Mouse (Mus musculus) heart, embryonic 13.5 days (tissue): ENCODE data around the gene Fam120b. TPM values are rescaled to one million over a fixed set of nuclear protein-coding genes. Genes with fewer than 3 reads are reported as not detected.
"Not testable (repeated sequence)": the region's sequence is repeated elsewhere in the genome, so short reads cannot be mapped to it uniquely, and the experiment has no call there.

ENCODE experiments used
- ATAC-seq: fragments of 200-750 bp; cut with Nextera tagmentation; 2 replicates; pipeline ENCODE4 v1.8.0; 2017; ENCODE audit warnings: moderate TSS enrichment; ENCODE audit not compliant: insufficient number of reproducible peaks, low FRiP score, low TSS enrichment; ENCODE audit errors: extremely low read depth
- H3K27ac ChIP-seq: fragments of 300-500 bp; sonication (generic); replicated peaks from 2 replicates; pipeline ENCODE4 v1.5.1; 2015; ENCODE audit warnings: moderate library complexity, mild to moderate bottlenecking, inconsistent platforms
- H3K27me3 ChIP-seq: fragments of 300-500 bp; sonication (generic); replicated peaks from 2 replicates; pipeline ENCODE4 v1.6.1; 2015; ENCODE audit warnings: mild to moderate bottlenecking, inconsistent platforms
- H3K36me3 ChIP-seq: fragments of 300-500 bp; sonication (generic); 2 replicates; pipeline ENCODE4 v1.6.1; 2015; ENCODE audit warnings: mild to moderate bottlenecking, inconsistent platforms
- H3K4me1 ChIP-seq: fragments of 300-500 bp; sonication (generic); 2 replicates; pipeline ENCODE4 v1.6.1; 2015; ENCODE audit warnings: inconsistent platforms
- H3K4me2 ChIP-seq: fragments of 300-500 bp; sonication (generic); 2 replicates; pipeline ENCODE4 v1.6.1; 2015; ENCODE audit warnings: inconsistent platforms, mild to moderate bottlenecking, moderate library complexity
- H3K4me3 ChIP-seq: fragments of 300-500 bp; sonication (generic); 2 replicates; pipeline ENCODE4 v1.5.1; 2015; ENCODE audit warnings: moderate library complexity, mild to moderate bottlenecking, inconsistent platforms
- H3K9ac ChIP-seq: fragments of 300-500 bp; sonication (generic); 2 replicates; pipeline ENCODE4 v1.6.1; 2015; ENCODE audit warnings: inconsistent platforms, mild to moderate bottlenecking, moderate library complexity
- H3K9me3 ChIP-seq: fragments of 300-500 bp; sonication (generic); 2 replicates; pipeline ENCODE4 v1.6.1; 2016; ENCODE audit warnings: inconsistent platforms
- WGBS: fragments of 180-500 bp; shearing (Covaris S2); methylation state at CpG from one replicate; pipeline ENCODE4 v1.1.7; 2015; ENCODE audit warnings: mixed read lengths; 5-methylcytosine and 5-hydroxymethylcytosine counted together
- polyA plus RNA-seq: library from polyadenylated mRNA; unstranded; fragments of >200 nt; fragmentation: Nextera tagmentation; extraction: Ambion mirVana; gene quantifications from 2 replicates; pipeline ENCODE4 v1.2.1, GENCODE M21; 2015

Fam120b gene
- polyA plus RNA-seq, 1 experiment from 2014 or later = 15.2 TPM

DNA sequence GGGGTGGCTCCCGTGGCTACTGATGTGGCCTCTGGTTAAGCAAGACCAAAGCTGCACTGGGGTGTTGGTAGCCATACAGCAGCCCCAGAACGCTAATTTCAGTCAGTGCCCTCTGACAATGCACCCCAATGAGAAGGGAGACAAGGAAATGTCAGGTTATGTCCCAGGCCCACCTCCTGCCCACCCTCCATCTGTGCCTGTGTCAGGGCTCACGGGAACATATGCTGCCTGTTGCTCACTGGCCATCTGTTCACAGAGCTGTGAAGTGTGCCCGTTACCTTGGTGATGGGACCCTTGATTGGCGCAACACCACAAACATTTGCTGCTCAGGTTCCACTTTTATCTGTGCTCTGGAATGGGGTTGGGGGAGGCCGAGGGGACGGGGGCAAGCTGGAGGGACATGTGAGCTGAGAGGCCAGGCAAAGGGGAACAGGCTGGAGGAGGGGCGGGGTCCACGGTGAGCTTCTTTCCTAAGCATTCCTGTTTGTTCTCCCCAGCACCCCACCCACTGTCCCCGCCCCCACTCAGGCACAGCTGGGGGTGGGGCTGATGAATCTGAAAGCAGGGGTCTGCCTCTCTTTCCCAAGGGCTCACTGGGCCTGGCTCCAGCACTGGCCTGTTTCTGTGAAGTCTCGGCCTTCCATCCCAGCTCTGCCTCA is 44.6 kb downstream of the Fam120b start:
- Histone ChIP-seq H3K4me2 (peak overlapping the region; percentile 54), H3K27me3 (no peaks in the 10 kb centered on the region), H3K4me3 (no peak overlapping the region), H3K27ac (no peak overlapping the region; the same call in 1 of the 2 replicates), H3K4me1 (peaks cover 19% of the 10 kb centered on the region), H3K36me3 (no peaks in the 10 kb centered on the region), H3K9me3 (no peaks in the 10 kb centered on the region), H3K9ac (peak overlapping the region; percentile 17; the same call in 1 of the 2 replicates)
- WGBS = 9% methylated on average over 11 of the region's 11 CpGs
- ATAC-seq = peak; percentile 25; the same call in 1 of the 2 replicates

- peaks cover 17% of the 10 kb centered on the region for H3K4me1 ChIP-seq
- 63% methylated on average over 3 of the region's 3 CpGs for WGBS
- no peak overlapping the region for H3K4me2 ChIP-seq
- H3K27ac ChIP-seq = no peak overlapping the region
- H3K36me3 ChIP-seq = no peaks in the 10 kb centered on the region
- H3K9ac ChIP-seq = no peak overlapping the region
- no peaks in the 10 kb centered on the region for H3K27me3 ChIP-seq
- no peaks in the 10 kb centered on the region for H3K9me3 ChIP-seq
- no peak for ATAC-seq
- H3K4me3 ChIP-seq = no peak overlapping the region
Measured at GRCm38 (mm10) chr17:15445421-15445820, 49.4 kb downstream of the Fam120b start.

DNA sequence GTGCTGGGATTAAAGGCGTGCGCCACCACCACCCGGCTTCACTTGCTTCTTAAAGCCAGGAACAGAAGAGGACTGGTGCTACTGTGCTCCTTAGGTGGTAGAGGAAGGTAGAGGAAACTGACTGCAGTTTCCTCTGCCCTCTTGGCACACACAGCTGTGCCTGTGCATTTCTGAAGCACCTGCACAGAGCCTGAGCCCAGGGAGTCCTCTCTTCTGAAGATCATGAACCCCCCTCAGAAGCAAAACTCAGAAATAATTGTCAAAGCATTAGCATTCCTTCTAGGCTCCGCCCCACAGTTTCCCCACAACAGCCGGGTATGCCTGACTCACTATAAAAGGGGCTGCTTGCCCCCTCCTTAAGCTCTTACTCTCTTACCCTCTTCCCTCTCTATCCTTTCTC is 51.8 kb downstream of the Fam120b start:
- no peaks in the 10 kb centered on the region for H3K9me3 ChIP-seq
- no peak overlapping the region for H3K4me2 ChIP-seq
- 58% methylated on average over 5 of the region's 5 CpGs for WGBS
- H3K4me3 ChIP-seq = no peak overlapping the region
- no peaks in the 10 kb centered on the region for H3K36me3 ChIP-seq
- H3K27ac ChIP-seq = no peak overlapping the region
- H3K27me3 ChIP-seq = no peaks in the 10 kb centered on the region
- H3K4me1 ChIP-seq = peaks cover 5% of the 10 kb centered on the region; the same call in 1 of the 2 replicates
- H3K9ac ChIP-seq = no peak overlapping the region
- no peak for ATAC-seq

- H3K4me3 ChIP-seq, H3K27ac ChIP-seq, H3K27me3 ChIP-seq, H3K9me3 ChIP-seq, H3K4me2 ChIP-seq, H3K9ac ChIP-seq, ATAC-seq, H3K4me1 ChIP-seq, H3K36me3 ChIP-seq: not testable (repeated sequence)
- 77% methylated on average over 5 of the region's 6 CpGs for WGBS
Measured at GRCm38 (mm10) chr17:15449144-15449543, 53.1 kb downstream of the Fam120b start.

- Histone ChIP-seq H3K36me3 (no peaks in the 10 kb centered on the region), H3K27me3 (no peaks in the 10 kb centered on the region), H3K9me3 (no peaks in the 10 kb centered on the region), H3K27ac (no peak overlapping the region), H3K4me2 (no peak overlapping the region), H3K9ac (no peak overlapping the region), H3K4me1 (peaks cover 5% of the 10 kb centered on the region; the same call in 1 of the 2 replicates), H3K4me3 (no peak overlapping the region)
- 54% methylated on average over 3 of the region's 3 CpGs for WGBS
- no peak for ATAC-seq
Measured at GRCm38 (mm10) chr17:15449606-15450005, 53.6 kb downstream of the Fam120b start.

GRCm38 (mm10) chr17:15455203-15455602 is 59.2 kb downstream of the Fam120b start:
- Histone ChIP-seq H3K36me3 (no peaks in the 10 kb centered on the region), H3K4me1 (peaks cover 5% of the 10 kb centered on the region; the same call in 1 of the 2 replicates), H3K9me3 (no peaks in the 10 kb centered on the region), H3K27ac (no peak overlapping the region), H3K4me2 (no peak overlapping the region), H3K27me3 (no peaks in the 10 kb centered on the region), H3K4me3 (no peak overlapping the region), H3K9ac (no peak overlapping the region)
- 67% methylated on average over 4 of the region's 4 CpGs for WGBS
- ATAC-seq = no peak

DNA sequence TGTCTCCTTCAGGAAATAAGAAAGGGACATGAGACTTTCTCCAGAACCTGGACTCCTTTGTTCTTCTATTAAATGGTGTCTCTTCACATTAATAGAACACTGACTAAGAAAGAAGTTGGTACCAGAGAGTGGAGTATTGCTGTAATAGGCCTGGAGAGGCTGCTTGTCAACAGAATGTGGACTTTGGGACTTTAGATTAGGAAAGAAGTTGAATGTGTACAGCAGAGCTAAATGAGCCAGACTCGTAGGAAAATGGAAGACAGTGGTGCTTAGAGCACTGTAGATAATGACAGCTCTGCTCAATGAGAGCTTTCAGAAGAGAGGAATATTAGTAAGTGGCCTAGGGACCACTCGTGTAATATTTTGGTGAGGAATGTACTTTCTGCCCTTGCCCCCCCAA is 60.6 kb downstream of the Fam120b start:
- H3K27ac ChIP-seq = no peak overlapping the region
- no peaks in the 10 kb centered on the region for H3K36me3 ChIP-seq
- 82% methylated on average over 2 of the region's 2 CpGs for WGBS
- no peak for ATAC-seq
- no peak overlapping the region for H3K4me2 ChIP-seq
- H3K9ac ChIP-seq = no peak overlapping the region
- H3K4me1 ChIP-seq = peaks cover 8% of the 10 kb centered on the region
- H3K9me3 ChIP-seq = no peaks in the 10 kb centered on the region
- no peak overlapping the region for H3K4me3 ChIP-seq
- H3K27me3 ChIP-seq = no peaks in the 10 kb centered on the region

DNA sequence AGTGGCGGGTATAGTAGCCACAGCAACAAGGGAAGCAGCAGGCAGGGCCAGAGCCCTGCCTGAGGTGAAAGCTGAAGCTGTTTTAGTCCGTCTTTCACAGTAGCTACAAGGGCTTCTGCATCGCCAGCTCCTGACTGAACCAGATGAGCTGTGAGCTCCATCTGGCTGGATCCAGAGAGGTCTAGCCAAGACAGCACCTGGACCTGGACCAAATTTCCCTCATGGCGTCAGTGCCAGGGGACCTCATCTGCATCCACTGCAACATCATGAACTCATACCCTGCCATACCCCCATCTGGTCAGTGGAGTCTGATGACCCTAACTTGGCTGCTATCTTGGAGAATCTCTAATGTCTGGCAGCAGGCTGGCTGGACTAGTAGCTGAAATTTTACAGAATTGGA is 63.8 kb downstream of the Fam120b start:
- Histone ChIP-seq H3K4me1 (peaks cover 27% of the 10 kb centered on the region), H3K27ac (no peak overlapping the region), H3K27me3 (no peaks in the 10 kb centered on the region), H3K9ac (no peak overlapping the region), H3K9me3 (no peaks in the 10 kb centered on the region), H3K36me3 (no peaks in the 10 kb centered on the region), H3K4me3 (no peak overlapping the region), H3K4me2 (no peak overlapping the region)
- 87% methylated on average over 4 of the region's 4 CpGs for WGBS
- ATAC-seq = no peak

GRCm38 (mm10) chr17:15461921-15462495 is 66.0 kb downstream of the Fam120b start:
- Histone ChIP-seq H3K27me3 (no peaks in the 10 kb centered on the region), H3K27ac (peak overlapping the region; percentile 96), H3K4me2 (peak overlapping the region; percentile 41), H3K4me3 (no peak overlapping the region), H3K36me3 (peaks cover 4% of the 10 kb centered on the region), H3K4me1 (peaks cover 27% of the 10 kb centered on the region), H3K9ac (0 out of 2 replicates have a peak overlapping the region, but pooled peaks have one; percentile 30), H3K9me3 (no peaks in the 10 kb centered on the region)
- 55% methylated on average over 6 of the region's 6 CpGs for WGBS
- peak; percentile 84; the same call in 1 of the 2 replicates for ATAC-seq

GRCm38 (mm10) chr17:15467669-15468068 is 71.7 kb downstream of the Fam120b start:
- no peaks in the 10 kb centered on the region for H3K27me3 ChIP-seq
- peaks cover 9% of the 10 kb centered on the region for H3K4me1 ChIP-seq
- no peak overlapping the region for H3K4me2 ChIP-seq
- H3K27ac ChIP-seq = no peak overlapping the region
- no peaks in the 10 kb centered on the region for H3K9me3 ChIP-seq
- ATAC-seq = no peak
- no peak overlapping the region for H3K4me3 ChIP-seq
- WGBS = 22% methylated on average over 5 of the region's 5 CpGs
- no peak overlapping the region for H3K9ac ChIP-seq
- H3K36me3 ChIP-seq = peaks cover 42% of the 10 kb centered on the region

DNA sequence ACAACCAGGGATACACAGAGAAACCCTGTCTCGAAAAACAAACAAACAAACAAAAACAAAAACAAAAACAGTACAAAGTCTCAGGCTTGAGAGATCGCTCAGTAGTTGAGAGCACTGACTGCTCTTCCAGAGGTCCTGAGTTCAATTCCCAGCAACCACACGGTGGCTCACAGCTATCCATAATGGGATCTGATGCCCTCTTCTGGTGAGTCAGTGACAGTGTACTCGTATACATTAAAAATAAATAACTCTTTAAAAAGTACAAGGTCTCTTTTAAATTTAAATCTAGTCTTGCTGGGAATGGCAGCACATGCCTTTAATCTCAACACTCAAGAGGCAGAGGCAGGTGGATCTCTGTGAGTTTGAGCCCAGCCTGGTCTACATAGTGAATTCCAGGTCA is 76.7 kb downstream of the Fam120b start:
- no peak overlapping the region for H3K9ac ChIP-seq
- H3K36me3 ChIP-seq = peaks cover 87% of the 10 kb centered on the region
- no peaks in the 10 kb centered on the region for H3K27me3 ChIP-seq
- no peak overlapping the region for H3K27ac ChIP-seq
- H3K4me3 ChIP-seq = no peak overlapping the region
- no peak overlapping the region for H3K4me2 ChIP-seq
- H3K9me3 ChIP-seq = no peaks in the 10 kb centered on the region
- WGBS = 87% methylated on average over 4 of the region's 4 CpGs
- no peak for ATAC-seq
- no peaks in the 10 kb centered on the region for H3K4me1 ChIP-seq
